Mouse (Mus musculus) CH12.LX (cell line): Measurements from ENCODE around the gene Pald1.

Source experiments
- CTCF ChIP-seq, 2 experiments: IDR thresholded peaks in 1 of 2; conservative IDR thresholded peaks in 1 of 2; 2 replicates each; pipeline ENCODE4 v1.5.1; 2011 to 2012; ENCODE audit warnings: low read depth in 2 of 2, low read length in 2 of 2, improper control_type of control experiment in 1 of 2, inconsistent platforms in 1 of 2, mild to moderate bottlenecking in 1 of 2, moderate library complexity in 1 of 2
- GABPA ChIP-seq: IDR thresholded peaks from 2 replicates; pipeline ENCODE4 v1.6.1; 2012; ENCODE audit warnings: low read depth, low read length, improper control_type of control experiment, inconsistent platforms; ENCODE audit not compliant: insufficient replicate concordance
- POLR2A ChIP-seq: IDR thresholded peaks from 2 replicates; pipeline ENCODE4 v1.6.1; 2011; ENCODE audit warnings: low read depth, mild to moderate bottlenecking, improper control_type of control experiment, low read length
- SIN3A ChIP-seq: IDR thresholded peaks from 2 replicates; pipeline ENCODE4 v1.6.1; 2012; ENCODE audit warnings: low read length, improper control_type of control experiment, inconsistent platforms
- SMC3 ChIP-seq: IDR thresholded peaks from 2 replicates; pipeline ENCODE4 v1.6.1; 2011; ENCODE audit warnings: low read depth, low read length, improper control_type of control experiment
- UBTF ChIP-seq: IDR thresholded peaks from 2 replicates; pipeline ENCODE4 v1.6.1; 2012; ENCODE audit warnings: low read depth, mild to moderate bottlenecking, inconsistent platforms, low read length, improper control_type of control experiment, moderate library complexity

DNA sequence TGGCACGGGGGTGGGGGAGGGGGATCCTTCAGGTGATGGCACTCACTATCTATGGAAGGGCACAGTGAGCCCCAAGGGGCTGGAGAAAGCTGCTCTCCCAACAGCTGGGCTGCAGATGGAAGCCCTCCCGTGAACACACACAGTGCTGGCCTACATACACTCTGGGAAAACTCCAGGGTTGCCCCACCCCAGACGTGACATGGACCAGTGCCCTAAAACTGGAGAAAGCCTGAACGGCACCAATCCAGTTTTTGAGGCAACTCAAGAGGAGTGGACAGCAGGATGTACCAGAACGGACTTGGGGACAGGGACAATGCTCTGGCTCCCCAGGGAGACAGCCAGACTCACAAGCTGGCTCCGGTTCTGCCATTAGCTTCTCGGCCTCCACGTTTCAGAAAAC, 58.6 kb downstream of the Pald1 start:
- TF ChIP-seq SMC3 (no peak), GABPA (no peak), POLR2A (no peak), CTCF (conservative IDR thresholded peaks at IDR 0.05 in 1 of 2, IDR thresholded peaks at IDR 0.05 in 1 of 2; ENCODE audit: low read depth in 2 of 2, low read length in 2 of 2) (no peak), SIN3A (no peak), UBTF (no peak)
